Mouse (Mus musculus) forebrain, embryonic 14.5 days (tissue): ENCODE measurements at regions not wholly inside any gene's neighbourhood (a gene's known extent, or its start where the extent isn't known, plus 50 kb on each side); places are given as distances from the start of the nearest gene placed in this dataset.

ENCODE experiments used
- ATAC-seq: fragments of 200-750 bp; cut with Nextera tagmentation; 2 replicates; pipeline ENCODE4 v1.8.0; 2017; ENCODE audit warnings: mild to moderate bottlenecking, moderate library complexity
- DNase-seq: peaks from one replicate; pipeline ENCODE4 v3.0.0-alpha.2; 2015; ENCODE audit warnings: low spot score
- H3K27ac ChIP-seq: fragments of 300-500 bp; sonication (generic); 2 replicates; pipeline ENCODE4 v1.5.1; 2014; ENCODE audit warnings: low read depth, mild to moderate bottlenecking, control low read depth, low read length, moderate library complexity
- H3K27me3 ChIP-seq: fragments of 300-500 bp; sonication (generic); replicated peaks from 2 replicates; pipeline ENCODE4 v1.6.1; 2014; ENCODE audit warnings: low read length, control low read depth, mixed read lengths; ENCODE audit not compliant: control insufficient read depth, insufficient read depth
- H3K36me3 ChIP-seq: fragments of 300-500 bp; sonication (generic); 2 replicates; pipeline ENCODE4 v1.6.1; 2014; ENCODE audit warnings: low read length, control low read depth; ENCODE audit not compliant: control insufficient read depth, insufficient read depth
- H3K4me1 ChIP-seq: fragments of 300-500 bp; sonication (generic); 2 replicates; pipeline ENCODE4 v1.6.1; 2014; ENCODE audit warnings: antibody characterized with exemption, low read length, control low read depth; ENCODE audit not compliant: control insufficient read depth, insufficient read depth
- H3K4me2 ChIP-seq: fragments of 300-500 bp; sonication (generic); 2 replicates; pipeline ENCODE4 v1.6.1; 2014; ENCODE audit warnings: mild to moderate bottlenecking, control low read depth, low read length
- H3K4me3 ChIP-seq: fragments of 300-500 bp; sonication (generic); 2 replicates; pipeline ENCODE4 v1.5.1; 2014; ENCODE audit warnings: low read depth, low read length, control low read depth
- H3K9ac ChIP-seq: fragments of 300-500 bp; sonication (generic); 2 replicates; pipeline ENCODE4 v1.6.1; 2014; ENCODE audit warnings: mild to moderate bottlenecking, low read length, control low read depth, moderate library complexity
- H3K9me3 ChIP-seq: fragments of 300-500 bp; sonication (generic); replicated peaks from 2 replicates; pipeline ENCODE4 v1.6.1; 2016; ENCODE audit warnings: low read length, control low read depth, mixed read lengths; ENCODE audit not compliant: control insufficient read depth
- WGBS: fragments of 180-500 bp; shearing (Covaris S2); extraction: QIAGEN DNeasy Blood & Tissue Kit; methylation state at CpG from one replicate; pipeline ENCODE4 v1.1.7; 2014; 5-methylcytosine and 5-hydroxymethylcytosine counted together

DNA sequence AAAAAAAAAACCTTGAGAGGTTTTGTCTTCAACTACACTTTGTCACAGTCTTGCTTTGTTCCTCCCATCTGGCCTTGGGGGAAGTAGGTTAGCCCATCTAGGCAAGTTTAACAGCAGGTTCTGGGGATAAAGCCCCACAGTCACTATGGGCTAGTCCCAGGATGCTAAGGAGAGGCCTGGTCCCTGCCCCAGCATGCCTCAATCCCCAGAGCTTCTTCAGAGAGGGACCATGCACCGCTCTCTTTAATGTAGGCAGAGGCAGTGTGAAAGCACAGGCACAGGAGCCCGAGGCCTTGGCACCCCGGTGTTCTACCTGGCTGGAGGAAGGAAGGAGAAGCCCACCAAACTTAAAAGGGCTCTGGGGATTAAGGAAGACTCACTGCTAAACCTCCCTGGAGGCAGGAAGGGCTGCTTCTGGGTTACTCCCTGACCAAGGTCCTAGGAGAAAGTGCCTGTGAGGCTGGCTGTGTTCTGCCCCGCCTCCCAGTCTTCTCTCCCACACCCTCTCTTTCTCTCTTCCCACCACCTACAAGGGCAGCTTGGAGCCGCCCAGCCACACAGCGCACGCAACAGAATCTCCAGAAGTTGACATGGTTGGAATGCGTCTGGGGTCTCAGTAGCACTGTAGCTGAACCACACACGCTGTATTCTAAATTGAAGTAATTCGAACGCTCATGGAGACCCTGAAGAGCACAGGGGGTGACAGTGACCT, 633.5 kb downstream of the Zfp706 start:
- Histone ChIP-seq H3K9me3 (no peaks in the 10 kb centered on the region), H3K27me3 (no peaks in the 10 kb centered on the region; the same call in 1 of the 2 replicates), H3K9ac (peak overlapping the region; percentile 52), H3K4me1 (peaks cover 6% of the 10 kb centered on the region), H3K4me2 (peak overlapping the region; percentile 77), H3K27ac (0 out of 2 replicates have a peak overlapping the region, but pooled peaks have one; percentile 21), H3K36me3 (no peaks in the 10 kb centered on the region), H3K4me3 (peak overlapping the region; percentile 32)
- 8% methylated on average over 11 of the region's 11 CpGs for WGBS
- DNase-seq (no peak), ATAC-seq (peak; percentile 57)

- DNase-seq (no peak), ATAC-seq (no peak)
- Histone ChIP-seq H3K9ac (no peak overlapping the region), H3K9me3 (no peaks in the 10 kb centered on the region), H3K4me2 (no peak overlapping the region), H3K4me1 (peaks cover 6% of the 10 kb centered on the region), H3K27ac (no peak overlapping the region), H3K36me3 (no peaks in the 10 kb centered on the region), H3K27me3 (no peaks in the 10 kb centered on the region; the same call in 1 of the 2 replicates), H3K4me3 (no peak overlapping the region)
- WGBS, result 44% methylated on average over 3 of the region's 3 CpGs
These were observed 634.1 kb downstream of the Zfp706 start for GRCm38 (mm10) chr15:36373481-36373880.

GRCm38 (mm10) chr15:36371382-36371781, 636.2 kb downstream of the Zfp706 start:
- no peak for ATAC-seq

GRCm38 (mm10) chr15:36370906-36371305, 636.7 kb downstream of the Zfp706 start:
- Histone ChIP-seq H3K27ac (no peak overlapping the region), H3K4me1 (peaks cover 6% of the 10 kb centered on the region), H3K9ac (no peak overlapping the region), H3K4me3 (no peak overlapping the region), H3K27me3 (no peaks in the 10 kb centered on the region), H3K9me3 (no peaks in the 10 kb centered on the region), H3K36me3 (no peaks in the 10 kb centered on the region), H3K4me2 (no peak overlapping the region)
- DNase-seq (no peak), ATAC-seq (no peak)
- WGBS, result 63% methylated on average over 4 of the region's 4 CpGs

More at GRCm38 (mm10) chr15:36371382-36371781, 636.2 kb downstream of the Zfp706 start:
- H3K36me3 ChIP-seq, result no peaks in the 10 kb centered on the region
- H3K9me3 ChIP-seq, result no peaks in the 10 kb centered on the region
- no peaks in the 10 kb centered on the region for H3K27me3 ChIP-seq
- H3K9ac ChIP-seq, result no peak overlapping the region
- no peak overlapping the region for H3K4me3 ChIP-seq
- DNase-seq, result no peak
- H3K4me1 ChIP-seq, result peaks cover 6% of the 10 kb centered on the region
- H3K27ac ChIP-seq, result no peak overlapping the region
- no peak overlapping the region for H3K4me2 ChIP-seq

- Histone ChIP-seq H3K4me1 (no peaks in the 10 kb centered on the region), H3K9me3 (no peaks in the 10 kb centered on the region), H3K27ac (no peak overlapping the region), H3K4me3 (no peak overlapping the region), H3K9ac (no peak overlapping the region), H3K4me2 (no peak overlapping the region), H3K27me3 (no peaks in the 10 kb centered on the region), H3K36me3 (no peaks in the 10 kb centered on the region)
- DNase-seq (no peak), ATAC-seq (no peak)
These were observed 640.3 kb downstream of the Zfp706 start for GRCm38 (mm10) chr15:36367296-36367695.

DNA sequence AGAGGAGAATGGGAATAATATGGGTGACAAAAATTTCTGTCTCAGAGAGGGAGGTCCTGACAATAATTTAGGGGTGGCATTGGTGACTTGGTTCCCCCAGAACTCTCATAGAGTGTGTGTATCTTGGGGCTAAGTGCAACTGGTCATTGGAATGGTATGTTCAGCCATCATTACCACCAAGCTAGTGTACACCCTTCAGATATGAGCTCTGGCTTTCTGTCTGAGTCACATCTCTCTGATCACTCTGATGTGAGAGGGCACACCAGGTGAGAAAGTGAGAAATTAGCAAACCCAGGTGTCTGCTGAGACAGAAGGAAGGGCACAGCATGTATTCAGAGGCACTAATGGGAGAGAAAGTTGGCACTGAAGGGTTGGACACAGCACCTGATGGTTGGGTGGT, 642.8 kb downstream of the Zfp706 start:
- no peak overlapping the region for H3K4me3 ChIP-seq

DNA sequence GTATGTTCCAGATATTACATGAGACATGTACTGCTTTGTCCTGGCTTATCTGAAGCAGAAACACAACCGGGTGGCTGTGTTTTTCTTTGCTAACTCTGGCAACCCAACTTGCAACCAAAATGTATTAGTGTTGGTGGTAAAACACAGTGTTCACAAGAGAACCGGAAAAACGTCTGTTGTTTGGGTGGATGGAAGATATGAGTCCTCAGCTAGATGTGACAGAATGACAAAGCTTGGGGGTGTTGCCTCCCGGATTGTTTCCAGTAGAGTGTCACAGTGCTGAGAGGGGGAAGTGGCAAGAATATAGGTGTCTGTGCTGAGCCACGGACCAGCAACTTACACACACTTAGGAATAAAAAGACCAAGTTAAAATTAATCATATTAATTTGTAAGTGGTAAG, 643.5 kb downstream of the Zfp706 start:
- H3K9ac ChIP-seq, result no peak overlapping the region
- DNase-seq (no peak), ATAC-seq (no peak)
- H3K27me3 ChIP-seq, result no peaks in the 10 kb centered on the region
- H3K9me3 ChIP-seq, result no peaks in the 10 kb centered on the region
- WGBS, result 82% methylated on average over 5 of the region's 5 CpGs
- no peaks in the 10 kb centered on the region for H3K4me1 ChIP-seq
- no peaks in the 10 kb centered on the region for H3K36me3 ChIP-seq
- no peak overlapping the region for H3K4me2 ChIP-seq
- no peak overlapping the region for H3K4me3 ChIP-seq
- H3K27ac ChIP-seq, result no peak overlapping the region

More for the DNA sequence above, 642.8 kb downstream of the Zfp706 start:
- no peak overlapping the region for H3K9ac ChIP-seq
- H3K27ac ChIP-seq, result no peak overlapping the region
- ATAC-seq (no peak), DNase-seq (no peak)
- H3K4me2 ChIP-seq, result no peak overlapping the region
- H3K4me1 ChIP-seq, result no peaks in the 10 kb centered on the region
- no peaks in the 10 kb centered on the region for H3K9me3 ChIP-seq
- no peaks in the 10 kb centered on the region for H3K36me3 ChIP-seq
- H3K27me3 ChIP-seq, result no peaks in the 10 kb centered on the region

GRCm38 (mm10) chr15:36362911-36363565, 644.5 kb downstream of the Zfp706 start:
- ATAC-seq (no peak), DNase-seq (no peak)
- H3K4me1 ChIP-seq, result no peaks in the 10 kb centered on the region
- no peaks in the 10 kb centered on the region for H3K36me3 ChIP-seq
- H3K9me3 ChIP-seq, result no peaks in the 10 kb centered on the region
- H3K27ac ChIP-seq, result no peak overlapping the region
- H3K9ac ChIP-seq, result no peak overlapping the region
- WGBS, result 71% methylated on average over 4 of the region's 4 CpGs
- no peaks in the 10 kb centered on the region for H3K27me3 ChIP-seq
- no peak overlapping the region for H3K4me3 ChIP-seq
- H3K4me2 ChIP-seq, result no peak overlapping the region

GRCm38 (mm10) chr15:36361522-36362148, 645.9 kb downstream of the Zfp706 start:
- H3K4me3 ChIP-seq, result no peak overlapping the region
- H3K4me2 ChIP-seq, result no peak overlapping the region
- no peak overlapping the region for H3K9ac ChIP-seq
- WGBS, result 58% methylated on average over 7 of the region's 7 CpGs
- no peaks in the 10 kb centered on the region for H3K27me3 ChIP-seq
- no peaks in the 10 kb centered on the region for H3K36me3 ChIP-seq
- no peaks in the 10 kb centered on the region for H3K9me3 ChIP-seq
- ATAC-seq (no peak), DNase-seq (peak; percentile 25)
- H3K4me1 ChIP-seq, result no peaks in the 10 kb centered on the region
- 0 out of 2 replicates have a peak overlapping the region, but pooled peaks have one; percentile 4 for H3K27ac ChIP-seq
